Mouse (Mus musculus) heart, postnatal 10 days (tissue): ENCODE results near the gene Isoc2a. TPM values are rescaled to one million over a fixed set of nuclear protein-coding genes. Genes with fewer than 3 reads are reported as not detected.

Experiments used
- DNase-seq, 2 experiments: peaks; one replicate each; pipeline ENCODE4 v3.0.0; 2021
- intact Hi-C: fragments of 180-260 bp; cut with DNase I; formaldehyde crosslinking; loops from one replicate; pipeline ENCODE4 v1.15.1; 2025
- total RNA-seq, 2 experiments: library from RNA; stranded (reverse); gene quantifications; 2 replicates each; pipeline ENCODE4 v1.2.3; 2021

The Isoc2a gene
- total RNA-seq, 2 experiments from 2014 or later: 15.8 to 16.3 TPM

- intact Hi-C loops: loop anchor here (5.0 kb wide), 1 partner anchor 103 kb away; the partner anchor contains the start of gene Ube2s
- peak; percentile 97 to 98 for DNase-seq
Measured at GRCm38 (mm10) chr7:4915007-4915665, 38.2 kb downstream of the Isoc2a start, which contains the start of gene Zfp628. TSS of gene Zfp628 (plus strand) at chr7:4915217.

- intact Hi-C loops: loop anchor here (5.0 kb wide), 1 partner anchor 104 kb away; the partner anchor contains the start of gene Ube2s
- DNase-seq: no peak
Measured at GRCm38 (mm10) chr7:4915669-4916416, 38.9 kb downstream of the Isoc2a start.

- intact Hi-C loops: loop anchor here (5.0 kb wide), 1 partner anchor 105 kb away; the partner anchor contains the start of gene Ube2s
- no peak for DNase-seq
Measured at GRCm38 (mm10) chr7:4917494-4917893, 40.5 kb downstream of the Isoc2a start.

- intact Hi-C loops: loop anchor here (5.0 kb wide), 1 partner anchor 106 kb away; the partner anchor contains the start of gene Ube2s
- DNase-seq: no peak
Measured at GRCm38 (mm10) chr7:4918681-4919080, 41.7 kb downstream of the Isoc2a start.

GRCm38 (mm10) chr7:4919096-4919495 lies 42.1 kb downstream of the Isoc2a start:
- DNase-seq: no peak
- intact Hi-C loops: loop anchor here (5.0 kb wide), 1 partner anchor 107 kb away; the partner anchor contains the start of gene Ube2s

- DNase-seq: no peak
- intact Hi-C loops: loop anchor here (5.0 kb wide), 1 partner anchor 108 kb away; the partner anchor contains the start of gene Ube2s
Measured at GRCm38 (mm10) chr7:4919971-4920370, 43.0 kb downstream of the Isoc2a start.

GRCm38 (mm10) chr7:4920496-4920895 lies 43.5 kb downstream of the Isoc2a start:
- no peak for DNase-seq
- intact Hi-C loops: no loop called here

GRCm38 (mm10) chr7:4920976-4921823 lies 44.2 kb downstream of the Isoc2a start:
- intact Hi-C loops: no loop called here
- DNase-seq: peak; percentile 49 to 61

- no peak for DNase-seq
- intact Hi-C loops: no loop called here
Measured at GRCm38 (mm10) chr7:4921824-4922482, 45.0 kb downstream of the Isoc2a start, which contains the start of gene Nat14. TSS of gene Nat14 (plus strand) at chr7:4922028.

GRCm38 (mm10) chr7:4922508-4922907 lies 45.6 kb downstream of the Isoc2a start:
- peak; percentile 74 to 83 for DNase-seq
- intact Hi-C loops: no loop called here

- intact Hi-C loops: no loop called here
- DNase-seq: peak in 1 of 2 experiments; percentile 50
Measured at GRCm38 (mm10) chr7:4922931-4923565, 46.1 kb downstream of the Isoc2a start.

GRCm38 (mm10) chr7:4923586-4924364 lies 46.8 kb downstream of the Isoc2a start:
- intact Hi-C loops: no loop called here

GRCm38 (mm10) chr7:4924483-4924882 lies 47.5 kb downstream of the Isoc2a start:
- DNase-seq: peak in 1 of 2 experiments; percentile 34
- intact Hi-C loops: no loop called here

More at GRCm38 (mm10) chr7:4923586-4924364, 46.8 kb downstream of the Isoc2a start:
- DNase-seq: peak; percentile 61 to 72

GRCm38 (mm10) chr7:4924891-4925301 lies 47.9 kb downstream of the Isoc2a start:
- intact Hi-C loops: loop anchor here (1.0 kb wide), 1 partner anchor 14 kb away; no protein-coding TSS in a partner anchor
- peak; percentile 70 to 79 for DNase-seq

- intact Hi-C loops: loop anchor here (1.0 kb wide), 1 partner anchor 14 kb away; no protein-coding TSS in a partner anchor
- DNase-seq: peak; percentile 72 to 73
Measured at GRCm38 (mm10) chr7:4925441-4926381, 48.8 kb downstream of the Isoc2a start, which contains the start of gene Ssc5d. TSS of gene Ssc5d (plus strand) at chr7:4925785.

GRCm38 (mm10) chr7:4926849-4927248 lies 49.9 kb downstream of the Isoc2a start:
- intact Hi-C loops: no loop called here
- no peak for DNase-seq

GRCm38 (mm10) chr7:4927711-4928110 lies 50.8 kb downstream of the Isoc2a start:
- intact Hi-C loops: no loop called here
- DNase-seq: peak in 1 of 2 experiments; percentile 48
